Mouse (Mus musculus) thymus, postnatal 4 days (tissue): ENCODE measurements at regions not wholly inside any gene's neighbourhood (a gene's known extent, or its start where the extent isn't known, plus 50 kb on each side); places are given as distances from the start of the nearest gene placed in this dataset.

ENCODE experiments used
- DNase-seq: peaks from one replicate; pipeline ENCODE4 v3.0.0; 2021

GRCm38 (mm10) chr12:28380203-28380602 is 172.0 kb downstream of the Dcdc2c start:
- DNase-seq: no peak

GRCm38 (mm10) chr12:28377968-28378367 is 174.2 kb downstream of the Dcdc2c start:
- DNase-seq: no peak

- no peak for DNase-seq
Observed at GRCm38 (mm10) chr12:28377373-28377772, 174.8 kb downstream of the Dcdc2c start.

GRCm38 (mm10) chr12:28376770-28377169 is 175.4 kb downstream of the Dcdc2c start:
- DNase-seq: no peak

- no peak for DNase-seq
Observed at GRCm38 (mm10) chr12:28365304-28365703, 186.9 kb downstream of the Dcdc2c start.

- DNase-seq: no peak
Observed at GRCm38 (mm10) chr12:28358737-28359333, 193.4 kb downstream of the Dcdc2c start.

- no peak for DNase-seq
Observed at GRCm38 (mm10) chr12:28357764-28358163, 194.4 kb downstream of the Dcdc2c start.

- no peak for DNase-seq
Observed at GRCm38 (mm10) chr12:28353140-28353539, 199.1 kb downstream of the Dcdc2c start.

- DNase-seq: no peak
Observed at GRCm38 (mm10) chr12:28352571-28352970, 199.6 kb downstream of the Dcdc2c start.

GRCm38 (mm10) chr12:28342735-28343134 is 209.5 kb downstream of the Dcdc2c start:
- no peak for DNase-seq

GRCm38 (mm10) chr12:28332591-28332990 is 219.6 kb downstream of the Dcdc2c start:
- no peak for DNase-seq

GRCm38 (mm10) chr12:28331843-28332242 is 220.4 kb downstream of the Dcdc2c start:
- no peak for DNase-seq

- DNase-seq: no peak
Observed at GRCm38 (mm10) chr12:28323659-28324058, 228.5 kb downstream of the Dcdc2c start.

GRCm38 (mm10) chr12:28309226-28309625 is 243.0 kb downstream of the Dcdc2c start:
- no peak for DNase-seq

GRCm38 (mm10) chr12:28302038-28302581 is 250.1 kb downstream of the Dcdc2c start:
- DNase-seq: no peak

- DNase-seq: no peak
Observed at GRCm38 (mm10) chr12:28288376-28288896, 263.8 kb downstream of the Dcdc2c start.

GRCm38 (mm10) chr12:28255524-28255923 is 296.7 kb downstream of the Dcdc2c start:
- no peak for DNase-seq

GRCm38 (mm10) chr12:28250526-28250925 is 301.7 kb downstream of the Dcdc2c start:
- DNase-seq: no peak

GRCm38 (mm10) chr12:28248749-28249148 is 303.4 kb downstream of the Dcdc2c start:
- peak; percentile 4 for DNase-seq

- no peak for DNase-seq
Observed at GRCm38 (mm10) chr12:28248287-28248686, 303.9 kb downstream of the Dcdc2c start.

- no peak for DNase-seq
Observed at GRCm38 (mm10) chr12:28238016-28238415, 314.2 kb downstream of the Dcdc2c start.

- no peak for DNase-seq
Observed at GRCm38 (mm10) chr12:28237041-28237440, 315.2 kb downstream of the Dcdc2c start.

- no peak for DNase-seq
Observed at GRCm38 (mm10) chr12:28202847-28203246, 349.4 kb downstream of the Dcdc2c start.

GRCm38 (mm10) chr12:28186695-28187094 is 365.5 kb downstream of the Dcdc2c start:
- DNase-seq: no peak

- no peak for DNase-seq
Observed at GRCm38 (mm10) chr12:28181265-28181664, 370.9 kb downstream of the Dcdc2c start.
